Mouse (Mus musculus): ENCODE results near the gene Sntg2.

DNA sequence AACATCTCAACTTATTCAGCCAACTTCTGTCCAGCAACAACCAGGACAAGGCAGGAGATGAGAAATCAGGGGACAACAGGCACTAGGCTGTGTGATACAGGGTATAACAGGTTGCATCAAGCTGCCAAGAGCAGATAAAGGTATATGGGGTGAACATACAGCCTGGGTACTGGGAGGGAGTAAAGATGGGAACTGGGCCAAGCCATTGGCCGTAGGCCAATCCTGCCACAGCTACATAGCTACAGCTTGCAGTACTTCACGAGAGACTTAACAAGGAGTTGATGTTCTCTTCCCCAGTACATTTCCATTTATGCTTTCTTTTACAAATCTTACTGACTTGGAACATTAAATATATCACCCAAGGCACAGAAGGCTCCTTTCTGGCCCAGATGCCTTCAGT, 129.0 kb downstream of the Sntg2 start:
- TF ChIP-seq ZC3H11A (IDR thresholded peaks at IDR 0.05; ENCODE audit: borderline replicate concordance, low read depth, low read length) = no peak
- TF ChIP-seq CHD2 (IDR thresholded peaks at IDR 0.05; ENCODE audit: low read depth, low read length) = no peak
- TF ChIP-seq ZNF384 (IDR thresholded peaks at IDR 0.05; ENCODE audit: low read depth, low read length) = no peak
- no peak for TF ChIP-seq HCFC1 (IDR thresholded peaks at IDR 0.05; ENCODE audit: borderline replicate concordance, insufficient read depth, low read length)
- TF ChIP-seq MAFK (IDR thresholded peaks at IDR 0.05; ENCODE audit: insufficient read depth, low read depth, low read length) = no peak

Data from ES-E14 (cell line).